Mouse (Mus musculus): ENCODE data around the gene Crybg1. TPM values are rescaled to one million over a fixed set of nuclear protein-coding genes. Genes with fewer than 3 reads are reported as not detected.

Gene Crybg1
- 43.2 to 65.9 TPM (median 45.7 TPM) in 3 replicates for total RNA-seq (2017)

DNA sequence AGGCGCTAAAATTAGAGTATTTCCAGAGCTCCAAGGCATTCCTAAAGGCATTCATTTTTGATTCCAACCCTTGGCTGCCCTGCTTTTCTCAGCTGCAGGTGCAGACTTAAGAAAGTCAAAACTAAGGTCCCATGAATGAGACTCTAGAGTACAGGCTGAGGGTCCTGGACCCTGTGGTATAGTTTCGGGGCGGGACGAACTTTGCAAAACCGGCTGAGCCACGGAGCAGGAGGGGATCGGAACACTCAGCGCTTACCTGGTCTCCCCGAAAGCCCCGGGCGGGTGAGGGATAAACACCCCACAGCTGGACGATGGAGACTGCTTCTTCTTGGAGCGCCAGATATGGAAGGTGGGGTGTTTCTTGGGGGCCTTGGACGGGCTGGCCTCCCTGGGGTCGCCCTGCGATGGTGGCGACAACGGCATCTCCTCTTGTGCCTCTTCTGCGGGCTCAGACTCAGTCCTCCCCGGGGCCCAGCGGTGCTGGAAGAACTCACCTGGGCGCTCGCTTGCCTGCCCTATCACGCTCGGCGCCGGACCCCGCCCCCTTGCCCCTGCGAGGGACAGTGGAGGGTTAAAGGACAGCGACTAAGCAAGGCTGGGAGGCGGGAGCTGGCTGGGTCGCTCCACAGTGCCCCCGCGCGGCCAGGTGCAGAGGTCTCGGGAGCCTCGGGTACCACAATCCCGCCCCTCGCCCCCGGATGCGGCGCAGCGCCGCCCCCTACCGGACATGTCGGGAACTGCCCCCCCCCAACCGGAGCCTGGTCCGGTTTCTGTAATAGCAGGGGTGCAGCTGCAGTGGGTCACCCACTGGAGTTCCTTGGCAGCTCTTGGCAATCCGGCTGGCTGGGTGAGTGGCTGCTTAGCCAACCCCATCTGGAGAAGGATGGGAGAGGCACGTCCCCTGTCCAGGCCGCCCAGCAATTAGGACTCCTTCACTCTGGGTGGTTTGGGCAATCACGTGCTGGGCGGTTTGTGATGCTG is at the start of gene Crybg1:
Gene Crybg1, minus strand, starts transcription at position 517 of the 981 bp plus-strand sequence.
- ATAC-seq (replicated peaks; ENCODE audit: insufficient number of reproducible peaks, low FRiP score, low TSS enrichment, poor library complexity, severe bottlenecking) = no peak

DNA sequence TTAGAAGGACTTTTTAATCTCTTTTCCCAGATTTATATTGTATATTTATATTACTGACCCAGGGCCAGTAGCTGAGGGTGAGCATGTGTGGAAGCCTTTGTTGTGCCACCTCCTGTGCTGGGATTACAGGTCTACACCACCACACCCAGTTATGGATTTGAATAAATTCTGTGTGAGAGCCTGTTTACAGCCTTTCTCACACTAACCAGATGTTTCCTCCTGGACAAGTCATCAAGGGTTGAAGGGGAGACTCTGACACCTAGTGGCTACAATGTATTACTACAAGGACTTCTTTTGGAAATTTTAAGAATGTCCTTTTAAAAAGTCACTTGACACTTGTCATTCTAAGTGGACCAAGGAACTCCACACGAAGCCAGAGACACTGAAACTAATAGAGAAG is 28.7 kb upstream of the Crybg1 start:
- peak; percentile 43; the same call in 1 of the 2 replicates for ATAC-seq (replicated peaks; ENCODE audit: insufficient number of reproducible peaks, low FRiP score, low TSS enrichment, poor library complexity, severe bottlenecking)

DNA sequence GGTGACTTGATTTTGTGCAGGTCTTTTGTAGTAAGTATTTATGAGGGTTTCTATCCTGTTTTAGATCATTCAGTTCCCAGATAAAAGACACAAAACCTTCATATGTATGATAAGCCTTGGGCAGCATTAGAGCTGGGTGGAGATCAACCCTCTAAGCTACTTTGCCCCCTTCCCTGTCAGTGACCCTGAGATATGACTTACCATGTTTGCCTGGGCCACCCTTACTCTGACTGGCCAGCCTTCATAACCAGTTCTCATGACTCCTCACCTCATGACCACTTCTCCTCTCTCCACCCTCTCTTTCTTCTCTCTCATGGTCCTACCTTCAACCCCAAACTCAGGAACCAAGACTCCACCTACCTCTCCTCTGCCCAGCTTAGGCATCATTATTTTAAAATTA is 27.9 kb upstream of the Crybg1 start:
- ATAC-seq (replicated peaks; ENCODE audit: insufficient number of reproducible peaks, low FRiP score, low TSS enrichment, poor library complexity, severe bottlenecking) = no peak

- no peak for ATAC-seq (replicated peaks; ENCODE audit: insufficient number of reproducible peaks, low FRiP score, low TSS enrichment, poor library complexity, severe bottlenecking)
Observed at GRCm38 (mm10) chr10:44176120-44176519, 27.5 kb upstream of the Crybg1 start.

DNA sequence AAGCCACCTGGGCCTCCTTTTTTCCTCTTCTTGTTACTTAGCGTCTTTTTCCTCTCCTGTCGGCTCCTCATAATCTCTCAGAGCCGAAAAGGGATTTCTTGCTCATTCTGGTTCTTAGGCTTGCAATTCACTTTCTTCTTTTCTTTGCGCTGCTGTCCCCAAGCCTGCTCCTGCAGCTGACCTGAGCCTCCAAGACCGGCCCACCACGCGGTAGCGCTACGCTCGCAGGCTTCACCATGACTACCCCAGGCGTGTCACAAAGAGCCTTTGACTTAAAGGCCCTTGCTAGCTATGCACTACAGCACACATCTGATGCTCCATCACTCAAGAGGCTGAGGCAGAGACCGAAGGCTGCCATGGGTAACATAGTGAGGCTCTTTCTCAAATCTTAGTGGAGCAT is 21.5 kb upstream of the Crybg1 start:
- ATAC-seq (replicated peaks; ENCODE audit: insufficient number of reproducible peaks, low FRiP score, low TSS enrichment, poor library complexity, severe bottlenecking) = no peak

DNA sequence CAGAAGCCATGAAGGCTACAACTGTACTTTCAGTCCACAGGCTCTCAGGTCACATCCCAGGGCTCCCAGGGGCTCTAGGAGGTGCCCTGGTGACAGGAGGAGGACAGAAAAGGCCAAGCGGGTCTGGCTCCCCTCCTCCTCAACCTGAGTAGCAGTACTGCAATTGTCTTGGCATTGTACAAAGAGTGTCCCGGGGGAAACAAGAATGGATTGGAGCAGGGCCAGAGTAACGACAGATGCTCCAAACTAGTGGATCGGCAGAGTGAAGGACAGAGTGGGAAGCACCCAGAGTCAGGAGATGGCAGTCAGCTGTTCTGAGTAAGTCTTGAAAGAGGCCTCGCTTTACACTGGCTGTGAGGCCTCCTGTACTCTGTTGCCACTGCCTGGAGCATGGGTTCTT is 18.4 kb upstream of the Crybg1 start:
- ATAC-seq (replicated peaks; ENCODE audit: insufficient number of reproducible peaks, low FRiP score, low TSS enrichment, poor library complexity, severe bottlenecking) = no peak

DNA sequence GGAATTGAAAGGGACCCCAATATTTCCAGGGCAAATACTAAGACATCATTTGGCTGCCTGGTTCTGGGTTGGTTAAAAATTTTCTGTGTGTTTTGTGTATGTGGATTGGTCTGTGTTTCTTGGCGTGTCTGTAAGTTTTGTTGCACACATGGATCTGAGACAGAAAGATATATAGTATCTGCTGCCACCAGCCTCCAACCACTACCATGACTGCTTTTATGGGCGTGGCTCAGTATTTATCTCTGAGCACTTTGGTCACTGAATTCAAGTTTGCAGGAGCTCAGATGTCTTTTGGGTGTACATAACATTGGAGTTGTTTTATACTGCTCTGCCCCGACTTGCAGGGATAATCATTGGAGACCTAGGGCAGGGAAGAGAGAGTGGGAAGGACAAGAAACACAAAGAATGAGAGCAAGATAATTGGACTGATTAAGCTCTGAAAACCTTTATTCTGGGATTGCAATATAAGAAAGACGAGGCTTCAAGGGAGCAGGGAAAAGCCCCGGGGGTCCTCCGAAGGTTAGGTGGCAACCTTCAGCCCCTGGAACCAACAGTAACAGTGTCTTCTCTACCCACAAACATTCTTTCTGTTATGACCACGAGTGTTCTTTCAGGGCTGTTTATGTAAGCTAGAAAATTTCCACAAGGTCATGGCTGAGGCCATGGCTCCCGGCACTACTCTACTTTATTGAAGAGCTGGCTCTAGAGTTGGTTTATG is 15.8 kb upstream of the Crybg1 start:
- no peak for ATAC-seq (replicated peaks; ENCODE audit: insufficient number of reproducible peaks, low FRiP score, low TSS enrichment, poor library complexity, severe bottlenecking)

DNA sequence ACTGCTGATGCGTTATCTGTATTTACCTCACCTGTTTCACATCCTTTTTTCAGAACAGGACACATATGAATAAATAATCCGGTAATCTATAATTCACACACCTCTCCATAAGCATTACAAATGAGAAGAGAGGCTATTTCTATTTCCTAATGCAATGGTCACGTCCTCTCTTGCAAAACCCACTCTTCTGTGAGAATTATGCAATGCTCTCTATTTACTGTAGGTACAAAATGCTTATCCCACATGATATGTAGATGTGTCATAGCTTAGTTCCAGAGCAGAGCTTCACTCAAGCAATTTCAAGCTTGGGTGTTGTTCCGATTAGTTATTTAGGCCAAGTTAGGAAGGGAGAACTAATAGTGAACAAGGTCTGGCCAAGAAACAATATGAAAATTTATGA is 14.4 kb upstream of the Crybg1 start:
- ATAC-seq (replicated peaks; ENCODE audit: insufficient number of reproducible peaks, low FRiP score, low TSS enrichment, poor library complexity, severe bottlenecking) = no peak

GRCm38 (mm10) chr10:44160150-44160549 is 11.5 kb upstream of the Crybg1 start:
- ATAC-seq (replicated peaks; ENCODE audit: insufficient number of reproducible peaks, low FRiP score, low TSS enrichment, poor library complexity, severe bottlenecking) = no peak

GRCm38 (mm10) chr10:44157489-44157888 is 8.8 kb upstream of the Crybg1 start:
- no peak for ATAC-seq (replicated peaks; ENCODE audit: insufficient number of reproducible peaks, low FRiP score, low TSS enrichment, poor library complexity, severe bottlenecking)

GRCm38 (mm10) chr10:44150501-44150900 is 1.8 kb upstream of the Crybg1 start:
- no peak for ATAC-seq (replicated peaks; ENCODE audit: insufficient number of reproducible peaks, low FRiP score, low TSS enrichment, poor library complexity, severe bottlenecking)

DNA sequence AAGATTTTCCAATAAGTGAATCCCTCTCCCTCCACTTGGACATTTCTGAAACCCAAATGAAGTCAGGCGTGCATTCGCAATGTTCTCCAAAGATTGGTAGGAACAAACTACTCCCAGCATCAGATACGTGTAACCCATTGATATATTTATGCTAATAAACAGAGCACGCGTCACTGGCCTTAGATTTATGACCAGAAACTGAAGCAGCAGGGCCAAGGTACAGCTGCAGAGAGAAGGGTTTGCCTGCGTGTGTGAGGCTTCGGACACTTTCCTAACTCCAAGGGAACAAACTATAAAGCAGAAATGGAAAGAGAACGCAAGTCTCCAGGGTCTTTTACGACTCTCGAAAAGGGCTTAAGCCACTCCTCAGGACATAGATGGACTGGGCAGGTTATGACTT is 5.3 kb downstream of the Crybg1 start:
- ATAC-seq (replicated peaks; ENCODE audit: insufficient number of reproducible peaks, low FRiP score, low TSS enrichment, poor library complexity, severe bottlenecking) = no peak

GRCm38 (mm10) chr10:44138137-44138855 is 10.4 kb downstream of the Crybg1 start:
- no peak for ATAC-seq (replicated peaks; ENCODE audit: insufficient number of reproducible peaks, low FRiP score, low TSS enrichment, poor library complexity, severe bottlenecking)

- ATAC-seq (replicated peaks; ENCODE audit: insufficient number of reproducible peaks, low FRiP score, low TSS enrichment, poor library complexity, severe bottlenecking) = no peak
Observed at GRCm38 (mm10) chr10:44126047-44126446, 22.6 kb downstream of the Crybg1 start.

- ATAC-seq (replicated peaks; ENCODE audit: insufficient number of reproducible peaks, low FRiP score, low TSS enrichment, poor library complexity, severe bottlenecking) = no peak
Observed at GRCm38 (mm10) chr10:44124400-44124933, 24.2 kb downstream of the Crybg1 start.

GRCm38 (mm10) chr10:44118616-44119015 is 30.0 kb downstream of the Crybg1 start:
- ATAC-seq (replicated peaks; ENCODE audit: insufficient number of reproducible peaks, low FRiP score, low TSS enrichment, poor library complexity, severe bottlenecking) = no peak

DNA sequence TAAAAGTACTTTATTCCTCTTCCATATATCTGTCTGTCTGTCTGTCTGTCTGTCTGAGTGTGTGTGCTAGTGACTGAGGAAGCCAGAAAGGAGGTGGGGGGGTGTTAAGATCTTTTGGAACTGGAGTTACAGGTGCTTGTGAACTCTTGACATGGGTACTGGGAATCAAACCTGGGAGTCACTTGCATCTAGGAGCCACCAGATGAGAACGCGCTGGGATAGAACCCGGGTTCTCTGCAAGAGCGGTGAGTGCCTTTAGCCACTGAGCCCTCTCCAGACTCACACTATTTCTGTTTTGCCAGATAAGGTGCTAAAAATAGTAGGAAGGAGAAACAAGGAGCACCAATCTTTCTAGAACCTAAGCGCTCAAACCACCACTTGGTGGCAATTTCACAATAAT is 31.9 kb downstream of the Crybg1 start:
- ATAC-seq (replicated peaks; ENCODE audit: insufficient number of reproducible peaks, low FRiP score, low TSS enrichment, poor library complexity, severe bottlenecking) = no peak

DNA sequence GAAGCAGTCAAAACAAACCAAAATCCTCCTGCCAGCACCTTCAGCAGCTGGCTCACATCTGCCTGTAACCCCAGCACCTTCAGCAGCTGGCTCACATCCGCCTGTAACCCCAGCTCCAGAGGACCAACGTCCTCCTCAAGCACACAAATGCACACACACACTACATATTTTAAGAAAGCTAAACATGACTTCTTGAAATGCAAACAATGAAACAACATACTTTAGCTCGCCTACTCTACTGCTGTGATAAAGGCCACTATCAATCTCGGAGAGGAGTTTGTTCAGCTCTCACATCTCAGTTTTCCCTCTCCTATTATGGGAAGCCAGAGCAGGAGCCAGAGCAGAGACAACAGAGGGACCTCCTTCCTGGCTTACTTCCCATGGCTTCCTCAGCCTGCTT is 34.0 kb downstream of the Crybg1 start:
- no peak for ATAC-seq (replicated peaks; ENCODE audit: insufficient number of reproducible peaks, low FRiP score, low TSS enrichment, poor library complexity, severe bottlenecking)

Data from monocyte, adult 5-6 weeks (primary cell).